Mouse (Mus musculus) midbrain, embryonic 15.5 days (tissue): Measurements from ENCODE around the gene 1600014C10Rik. TPM values are rescaled to one million over a fixed set of nuclear protein-coding genes. Genes with fewer than 3 reads are reported as not detected.
A peak's percentile ranks its signal among the peaks of the same experiment; 100 is the strongest.

Experiments used
- ATAC-seq: fragments of 200-750 bp; cut with Nextera tagmentation; replicated peaks from 2 replicates; pipeline ENCODE4 v1.8.0; 2017; ENCODE audit warnings: moderate TSS enrichment
- H3K27ac ChIP-seq: fragments of 300-500 bp; sonication (generic); 2 replicates; pipeline ENCODE4 v1.5.1; 2015; ENCODE audit warnings: mild to moderate bottlenecking, inconsistent platforms
- H3K27me3 ChIP-seq: fragments of 300-500 bp; sonication (generic); replicated peaks from 2 replicates; pipeline ENCODE4 v1.6.1; 2015; ENCODE audit warnings: inconsistent platforms
- H3K36me3 ChIP-seq: fragments of 300-500 bp; sonication (generic); replicated peaks from 2 replicates; pipeline ENCODE4 v1.6.1; 2015; ENCODE audit warnings: inconsistent platforms
- H3K4me1 ChIP-seq: fragments of 300-500 bp; sonication (generic); 2 replicates; pipeline ENCODE4 v1.6.1; 2015; ENCODE audit warnings: inconsistent platforms
- H3K4me2 ChIP-seq: fragments of 300-500 bp; sonication (generic); 2 replicates; pipeline ENCODE4 v1.6.1; 2015; ENCODE audit warnings: inconsistent platforms, mild to moderate bottlenecking, moderate library complexity
- H3K4me3 ChIP-seq: fragments of 300-500 bp; sonication (generic); 2 replicates; pipeline ENCODE4 v1.5.1; 2015; ENCODE audit warnings: mild to moderate bottlenecking, inconsistent platforms
- H3K9ac ChIP-seq: fragments of 300-500 bp; sonication (generic); 2 replicates; pipeline ENCODE4 v1.6.1; 2015; ENCODE audit warnings: mild to moderate bottlenecking, inconsistent platforms
- H3K9me3 ChIP-seq: fragments of 300-500 bp; sonication (generic); 2 replicates; pipeline ENCODE4 v1.6.1; 2016; ENCODE audit warnings: inconsistent platforms
- WGBS: fragments of 180-500 bp; shearing (Covaris S2); methylation state at CpG from one replicate; pipeline ENCODE4 v1.1.7; 2015; ENCODE audit warnings: mixed read lengths; 5-methylcytosine and 5-hydroxymethylcytosine counted together
- polyA plus RNA-seq: library from polyadenylated mRNA; unstranded; fragments of >200 nt; fragmentation: Nextera tagmentation; extraction: Ambion mirVana; gene quantifications from 2 replicates; pipeline ENCODE4 v1.2.1, GENCODE M21; 2015

The 1600014C10Rik gene
- polyA plus RNA-seq, 1 experiment from 2014 or later: 31.9 TPM

GRCm38 (mm10) chr7:38224577-38225369 is 41.8 kb downstream of the 1600014C10Rik start:
- Histone ChIP-seq H3K4me3 (no peak overlapping the region), H3K27ac (no peak overlapping the region), H3K4me1 (peaks cover 9% of the 10 kb centered on the region), H3K27me3 (peaks cover 20% of the 10 kb centered on the region; the same call in 1 of the 2 replicates), H3K36me3 (no peaks in the 10 kb centered on the region), H3K9me3 (no peaks in the 10 kb centered on the region), H3K9ac (no peak overlapping the region), H3K4me2 (no peak overlapping the region)
- WGBS: 87% methylated on average over 13 of the region's 13 CpGs
- ATAC-seq: no peak

DNA sequence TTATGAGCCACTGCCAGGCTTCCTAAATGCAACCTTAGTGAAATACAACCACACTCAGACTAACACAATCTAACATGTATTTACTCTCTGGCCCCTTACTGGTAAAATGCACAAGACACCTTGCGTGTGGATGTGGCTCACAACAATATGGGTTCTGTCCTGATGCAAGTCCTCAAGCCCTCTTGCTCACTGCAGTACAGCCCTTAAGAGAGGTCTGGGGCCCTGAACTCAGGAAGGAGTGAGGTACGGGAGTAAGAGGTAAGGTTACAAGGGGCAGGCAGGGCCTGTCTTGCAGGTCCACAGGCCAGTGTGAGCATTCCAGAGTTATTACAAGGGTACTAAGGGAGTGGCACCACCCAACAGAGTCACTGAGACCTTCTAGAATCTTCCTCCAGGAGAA is 43.2 kb downstream of the 1600014C10Rik start:
- Histone ChIP-seq H3K36me3 (no peaks in the 10 kb centered on the region), H3K4me3 (no peak overlapping the region), H3K4me1 (peaks cover 9% of the 10 kb centered on the region), H3K9me3 (no peaks in the 10 kb centered on the region), H3K4me2 (no peak overlapping the region), H3K27me3 (peaks cover 22% of the 10 kb centered on the region; the same call in 1 of the 2 replicates), H3K27ac (no peak overlapping the region), H3K9ac (no peak overlapping the region)
- no peak for ATAC-seq
- WGBS: 83% methylated on average over 2 of the region's 2 CpGs

- Histone ChIP-seq H3K4me1 (peaks cover 9% of the 10 kb centered on the region), H3K9ac (peak overlapping the region; percentile 40; the same call in 1 of the 2 replicates), H3K4me2 (peak overlapping the region; percentile 96), H3K4me3 (peak overlapping the region; percentile 46), H3K9me3 (no peaks in the 10 kb centered on the region), H3K27me3 (peaks cover 22% of the 10 kb centered on the region; the same call in 1 of the 2 replicates), H3K27ac (no peak overlapping the region), H3K36me3 (no peaks in the 10 kb centered on the region)
- peak; percentile 70 for ATAC-seq
- WGBS: under 1% methylated on average over 25 of the region's 25 CpGs
Measured at GRCm38 (mm10) chr7:38227181-38227899, 44.3 kb downstream of the 1600014C10Rik start.

DNA sequence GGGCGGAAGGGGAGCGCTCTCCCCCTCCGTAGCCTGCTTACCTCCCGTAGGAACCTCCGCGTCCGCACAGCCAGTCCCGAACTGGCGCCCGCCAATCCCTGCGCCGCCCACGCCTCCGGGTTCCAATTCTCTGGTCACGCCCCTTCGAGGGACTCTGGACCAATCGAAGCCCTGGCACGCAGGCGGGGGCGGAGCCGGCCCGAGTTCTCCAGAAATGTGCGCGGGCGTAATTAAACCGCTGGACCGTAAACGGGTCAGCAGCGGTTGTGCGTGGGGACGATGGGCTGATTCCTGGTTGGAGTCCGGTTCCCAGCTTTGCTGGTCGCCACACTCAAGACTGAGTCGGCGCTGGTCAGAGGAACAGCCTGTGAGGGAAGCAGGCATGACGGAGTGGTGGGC is 44.9 kb downstream of the 1600014C10Rik start, which contains the start of gene Plekhf1:
Gene Plekhf1, minus strand, starts transcription at position 117 of the 399 bp plus-strand sequence.
- under 1% methylated on average over 36 of the region's 36 CpGs for WGBS

GRCm38 (mm10) chr7:38228329-38228728 is 45.3 kb downstream of the 1600014C10Rik start:
- no peaks in the 10 kb centered on the region for H3K9me3 ChIP-seq
- H3K36me3 ChIP-seq: no peaks in the 10 kb centered on the region
- H3K4me3 ChIP-seq: peak overlapping the region; percentile 46
- H3K4me1 ChIP-seq: peaks cover 9% of the 10 kb centered on the region
- peak; percentile 27; the same call in 1 of the 2 replicates for ATAC-seq
- peaks cover 22% of the 10 kb centered on the region; the same call in 1 of the 2 replicates for H3K27me3 ChIP-seq
- H3K27ac ChIP-seq: no peak overlapping the region
- peak overlapping the region; percentile 96 for H3K4me2 ChIP-seq
- 0 out of 2 replicates have a peak overlapping the region, but pooled peaks have one; percentile 40 for H3K9ac ChIP-seq
- WGBS: 26% methylated on average over 8 of the region's 8 CpGs

More for the DNA sequence above, 44.9 kb downstream of the 1600014C10Rik start, which contains the start of gene Plekhf1:
- Histone ChIP-seq H3K9me3 (no peaks in the 10 kb centered on the region), H3K36me3 (no peaks in the 10 kb centered on the region), H3K9ac (peak within 1 kb of the TSS; percentile 40; the same call in 1 of the 2 replicates), H3K4me1 (peaks cover 9% of the 10 kb centered on the region), H3K27me3 (peaks cover 22% of the 10 kb centered on the region; the same call in 1 of the 2 replicates), H3K4me2 (peak within 1 kb of the TSS; percentile 96), H3K4me3 (peak within 1 kb of the TSS; percentile 46), H3K27ac (no peak within 1 kb of the TSS)
- ATAC-seq: peak; percentile 93

GRCm38 (mm10) chr7:38230285-38230684 is 47.3 kb downstream of the 1600014C10Rik start:
- Histone ChIP-seq H3K27me3 (peaks cover 22% of the 10 kb centered on the region; the same call in 1 of the 2 replicates), H3K9ac (no peak overlapping the region), H3K36me3 (no peaks in the 10 kb centered on the region), H3K9me3 (no peaks in the 10 kb centered on the region), H3K27ac (no peak overlapping the region), H3K4me3 (no peak overlapping the region), H3K4me2 (no peak overlapping the region), H3K4me1 (peaks cover 9% of the 10 kb centered on the region)
- no peak for ATAC-seq
- WGBS: 19% methylated on average over 8 of the region's 8 CpGs

GRCm38 (mm10) chr7:38236400-38237105 is 53.5 kb downstream of the 1600014C10Rik start:
- Histone ChIP-seq H3K4me2 (no peak overlapping the region), H3K27me3 (no peaks in the 10 kb centered on the region), H3K4me1 (no peaks in the 10 kb centered on the region), H3K36me3 (no peaks in the 10 kb centered on the region), H3K4me3 (no peak overlapping the region), H3K9me3 (no peaks in the 10 kb centered on the region), H3K27ac (no peak overlapping the region), H3K9ac (no peak overlapping the region)
- 54% methylated on average over 11 of the region's 11 CpGs for WGBS
- no peak for ATAC-seq

- Histone ChIP-seq H3K27me3 (no peaks in the 10 kb centered on the region), H3K4me1 (no peaks in the 10 kb centered on the region), H3K27ac (no peak overlapping the region), H3K36me3 (no peaks in the 10 kb centered on the region), H3K4me2 (no peak overlapping the region), H3K9me3 (no peaks in the 10 kb centered on the region), H3K4me3 (no peak overlapping the region), H3K9ac (no peak overlapping the region)
- no peak for ATAC-seq
Measured at GRCm38 (mm10) chr7:38237140-38237539, 54.1 kb downstream of the 1600014C10Rik start.

DNA sequence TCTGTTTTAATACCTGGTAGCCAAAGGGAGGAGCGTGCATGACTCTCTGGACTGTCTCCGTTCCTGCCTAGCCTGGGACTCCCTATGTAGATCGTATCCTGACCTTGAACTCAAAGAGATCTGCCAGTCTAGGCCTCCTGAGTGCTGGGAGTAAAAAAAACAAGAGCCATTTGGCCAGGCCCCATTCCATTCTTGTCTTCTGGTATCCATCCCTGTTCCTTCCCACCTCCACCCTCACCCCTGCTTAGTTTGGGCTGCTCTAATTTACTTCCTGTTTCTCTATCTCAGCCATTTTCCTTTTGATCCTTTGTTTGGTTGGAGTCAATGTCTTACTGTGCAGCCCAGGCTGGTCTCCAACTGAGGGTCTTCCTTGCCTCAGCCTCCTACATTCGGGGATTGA is 59.4 kb downstream of the 1600014C10Rik start:
- Histone ChIP-seq H3K9me3 (no peaks in the 10 kb centered on the region), H3K27me3 (no peaks in the 10 kb centered on the region)
- WGBS: 86% methylated on average over 4 of the region's 4 CpGs

More for the DNA sequence above, 59.4 kb downstream of the 1600014C10Rik start:
- ATAC-seq: no peak
- no peak overlapping the region for H3K27ac ChIP-seq
- no peak overlapping the region for H3K9ac ChIP-seq
- no peak overlapping the region for H3K4me2 ChIP-seq
- no peak overlapping the region for H3K4me3 ChIP-seq
- no peaks in the 10 kb centered on the region for H3K36me3 ChIP-seq
- no peaks in the 10 kb centered on the region for H3K4me1 ChIP-seq
